Mouse (Mus musculus): ENCODE data around the gene Gm7534. TPM values are rescaled to one million over a fixed set of nuclear protein-coding genes. Genes with fewer than 3 reads are reported as not detected.

Gene Gm7534
- total RNA-seq, 2 experiments from 2014 or later, result not detected

- DNase-seq (ENCODE audit: low spot score in 2 of 2), result no peak
Measured at GRCm38 (mm10) chr4:134203340-134203896, 614 bp upstream of the Gm7534 start.

GRCm38 (mm10) chr4:134199371-134199770 is 3.4 kb downstream of the Gm7534 start:
- no peak for DNase-seq (ENCODE audit: low spot score in 2 of 2)

GRCm38 (mm10) chr4:134186268-134186667 is 16.5 kb downstream of the Gm7534 start:
- no peak for DNase-seq (ENCODE audit: low spot score in 2 of 2)

- DNase-seq (ENCODE audit: low spot score in 2 of 2), result no peak
Measured at GRCm38 (mm10) chr4:134185569-134185968, 17.2 kb downstream of the Gm7534 start.

- DNase-seq (ENCODE audit: low spot score in 2 of 2), result no peak
Measured at GRCm38 (mm10) chr4:134183711-134184110, 19.1 kb downstream of the Gm7534 start.

GRCm38 (mm10) chr4:134181825-134182224 is 21.0 kb downstream of the Gm7534 start:
- no peak for DNase-seq (ENCODE audit: low spot score in 2 of 2)

- no peak for DNase-seq (ENCODE audit: low spot score in 2 of 2)
Measured at GRCm38 (mm10) chr4:134181112-134181511, 21.7 kb downstream of the Gm7534 start.

GRCm38 (mm10) chr4:134172391-134172790 is 30.4 kb downstream of the Gm7534 start:
- DNase-seq (ENCODE audit: low spot score in 2 of 2), result peak in 1 of 2 experiments; percentile 10

GRCm38 (mm10) chr4:134166906-134167305 is 35.9 kb downstream of the Gm7534 start:
- no peak for DNase-seq (ENCODE audit: low spot score in 2 of 2)

GRCm38 (mm10) chr4:134165548-134166465 is 37.0 kb downstream of the Gm7534 start:
- no peak for DNase-seq (ENCODE audit: low spot score in 2 of 2)

GRCm38 (mm10) chr4:134165024-134165423 is 37.8 kb downstream of the Gm7534 start:
- DNase-seq (ENCODE audit: low spot score in 2 of 2), result no peak

- DNase-seq (ENCODE audit: low spot score in 2 of 2), result no peak
Measured at GRCm38 (mm10) chr4:134164591-134164990, 38.2 kb downstream of the Gm7534 start.

GRCm38 (mm10) chr4:134160071-134160470 is 42.7 kb downstream of the Gm7534 start:
- peak in 1 of 2 experiments; percentile 16 for DNase-seq (ENCODE audit: low spot score in 2 of 2)

- DNase-seq (ENCODE audit: low spot score in 2 of 2), result no peak
Measured at GRCm38 (mm10) chr4:134158774-134159173, 44.0 kb downstream of the Gm7534 start.

- no peak for DNase-seq (ENCODE audit: low spot score in 2 of 2)
Measured at GRCm38 (mm10) chr4:134157558-134157957, 45.2 kb downstream of the Gm7534 start.

GRCm38 (mm10) chr4:134156744-134157143 is 46.1 kb downstream of the Gm7534 start:
- DNase-seq (ENCODE audit: low spot score in 2 of 2), result no peak

GRCm38 (mm10) chr4:134155961-134156465 is 46.8 kb downstream of the Gm7534 start:
- DNase-seq (ENCODE audit: low spot score in 2 of 2), result no peak

GRCm38 (mm10) chr4:134155531-134155930 is 47.3 kb downstream of the Gm7534 start:
- no peak for DNase-seq (ENCODE audit: low spot score in 2 of 2)

- no peak for DNase-seq (ENCODE audit: low spot score in 2 of 2)
Measured at GRCm38 (mm10) chr4:134154354-134154753, 48.5 kb downstream of the Gm7534 start.

GRCm38 (mm10) chr4:134153656-134154055 is 49.1 kb downstream of the Gm7534 start:
- no peak for DNase-seq (ENCODE audit: low spot score in 2 of 2)

GRCm38 (mm10) chr4:134152112-134152511 is 50.7 kb downstream of the Gm7534 start:
- DNase-seq (ENCODE audit: low spot score in 2 of 2), result no peak

- DNase-seq (ENCODE audit: low spot score in 2 of 2), result no peak
Measured at GRCm38 (mm10) chr4:134149389-134149788, 53.4 kb downstream of the Gm7534 start.

All from layer of hippocampus, postnatal 14 days (tissue).